Mouse (Mus musculus): ENCODE data around the gene Phldb2.

GRCm38 (mm10) chr16:45990901-45991676 is 37.7 kb upstream of the Phldb2 start:
- TF ChIP-seq POLR2A (IDR thresholded peaks at IDR 0.05; ENCODE audit: insufficient read length, low read depth) (no peak), MYOD1 (IDR thresholded peaks at IDR 0.05; ENCODE audit: control insufficient read depth in 1 of 3, insufficient read length in 2 of 3, low read depth in 2 of 3) (no peak), TCF12 (IDR thresholded peaks at IDR 0.05; ENCODE audit: insufficient read depth, poor library complexity, severe bottlenecking) (no peak)
